Mouse (Mus musculus): ENCODE measurements around the gene Cdk14. TPM values are rescaled to one million over a fixed set of nuclear protein-coding genes. Genes with fewer than 3 reads are reported as not detected.

Gene Cdk14
- polyA plus RNA-seq, 1 experiment from 2014 or later = 19.7 TPM

- peak; percentile 98 for DNase-seq (ENCODE audit: low spot score)
- H3K9ac ChIP-seq (replicated peaks; ENCODE audit: low read depth) = peak within 1 kb of the TSS; percentile 83
- peak within 1 kb of the TSS; percentile 95 for H3K27ac ChIP-seq (ENCODE audit: low read length)
- no peaks in the 10 kb centered on the region for H3K9me3 ChIP-seq (ENCODE audit: low read length)
- H3K4me3 ChIP-seq (ENCODE audit: low read depth, low read length) = peak within 1 kb of the TSS; percentile 93
- TF ChIP-seq EP300 (IDR thresholded peaks at IDR 0.05) (no peak), CTCF (IDR thresholded peaks at IDR 0.05) (peak; percentile 64)
- no peaks in the 10 kb centered on the region for H3K36me3 ChIP-seq (ENCODE audit: insufficient read depth, low read length)
- WGBS = 0% methylated on average over 25 of the region's 33 CpGs
- no peaks in the 10 kb centered on the region for H3K27me3 ChIP-seq (replicated peaks; ENCODE audit: insufficient read depth, low read length)
- 0 out of 2 replicates have a peak, but pooled peaks cover 8% of the 10 kb centered on the region for H3K4me1 ChIP-seq (ENCODE audit: insufficient read depth, low read depth, low read length)
- H3K4me2 ChIP-seq (replicated peaks; ENCODE audit: low read depth, low read length) = peak within 1 kb of the TSS; percentile 94
- peak; percentile 96 for ATAC-seq
These were observed 662.2 kb downstream of the Cdk14 start, which contains the start of gene Fzd1 for GRCm38 (mm10) chr5:4757902-4758301. TSS of gene Fzd1 (minus strand) at chr5:4758035.

GRCm38 (mm10) chr5:4756871-4757711 lies 663.0 kb downstream of the Cdk14 start:
- Histone ChIP-seq H3K4me3 (ENCODE audit: low read depth, low read length) (peak overlapping the region; percentile 93), H3K4me2 (replicated peaks; ENCODE audit: low read depth, low read length) (peak overlapping the region; percentile 94), H3K27me3 (replicated peaks; ENCODE audit: insufficient read depth, low read length) (no peaks in the 10 kb centered on the region), H3K9ac (replicated peaks; ENCODE audit: low read depth) (peak overlapping the region; percentile 83), H3K36me3 (ENCODE audit: insufficient read depth, low read length) (no peaks in the 10 kb centered on the region), H3K27ac (ENCODE audit: low read length) (peak overlapping the region; percentile 95), H3K4me1 (ENCODE audit: insufficient read depth, low read depth, low read length) (0 out of 2 replicates have a peak, but pooled peaks cover 8% of the 10 kb centered on the region), H3K9me3 (ENCODE audit: low read length) (no peaks in the 10 kb centered on the region)
- TF ChIP-seq EP300 (IDR thresholded peaks at IDR 0.05) = no peak
- peak; percentile 5; the same call in 1 of the 2 replicates for TF ChIP-seq CTCF (IDR thresholded peaks at IDR 0.05)
- 2% methylated on average over 57 of the region's 80 CpGs for WGBS
- ATAC-seq (peak; percentile 68), DNase-seq (ENCODE audit: low spot score) (peak; percentile 74)

- Histone ChIP-seq H3K36me3 (ENCODE audit: insufficient read depth, low read length) (no peaks in the 10 kb centered on the region), H3K4me3 (ENCODE audit: low read depth, low read length) (peak overlapping the region; percentile 93), H3K4me2 (replicated peaks; ENCODE audit: low read depth, low read length) (peak overlapping the region; percentile 94), H3K9me3 (ENCODE audit: low read length) (no peaks in the 10 kb centered on the region), H3K27me3 (replicated peaks; ENCODE audit: insufficient read depth, low read length) (no peaks in the 10 kb centered on the region), H3K4me1 (ENCODE audit: insufficient read depth, low read depth, low read length) (0 out of 2 replicates have a peak, but pooled peaks cover 8% of the 10 kb centered on the region), H3K27ac (ENCODE audit: low read length) (0 out of 2 replicates have a peak overlapping the region, but pooled peaks have one; percentile 95), H3K9ac (replicated peaks; ENCODE audit: low read depth) (peak overlapping the region; percentile 83)
- peak; percentile 37 for TF ChIP-seq CTCF (IDR thresholded peaks at IDR 0.05)
- TF ChIP-seq EP300 (IDR thresholded peaks at IDR 0.05) = no peak
- ATAC-seq (no peak), DNase-seq (ENCODE audit: low spot score) (peak; percentile 36)
- 3% methylated on average over 43 of the region's 43 CpGs for WGBS
These were observed 664.0 kb downstream of the Cdk14 start for GRCm38 (mm10) chr5:4756001-4756681.

- Histone ChIP-seq H3K4me3 (ENCODE audit: low read depth, low read length) (peak overlapping the region; percentile 93), H3K9ac (replicated peaks; ENCODE audit: low read depth) (no peak overlapping the region), H3K36me3 (ENCODE audit: insufficient read depth, low read length) (no peaks in the 10 kb centered on the region), H3K4me2 (replicated peaks; ENCODE audit: low read depth, low read length) (peak overlapping the region; percentile 94), H3K4me1 (ENCODE audit: insufficient read depth, low read depth, low read length) (0 out of 2 replicates have a peak, but pooled peaks cover 8% of the 10 kb centered on the region), H3K27me3 (replicated peaks; ENCODE audit: insufficient read depth, low read length) (no peaks in the 10 kb centered on the region), H3K9me3 (ENCODE audit: low read length) (no peaks in the 10 kb centered on the region), H3K27ac (ENCODE audit: low read length) (no peak overlapping the region)
- DNase-seq (ENCODE audit: low spot score) = no peak
- WGBS = 35% methylated on average over 11 of the region's 11 CpGs
- TF ChIP-seq CTCF (IDR thresholded peaks at IDR 0.05) = no peak
- no peak for TF ChIP-seq EP300 (IDR thresholded peaks at IDR 0.05)
- no peak for ATAC-seq
These were observed 664.8 kb downstream of the Cdk14 start for GRCm38 (mm10) chr5:4755326-4755725.

- Histone ChIP-seq H3K27ac (ENCODE audit: low read length) (no peak overlapping the region), H3K4me3 (ENCODE audit: low read depth, low read length) (peak overlapping the region; percentile 93), H3K4me2 (replicated peaks; ENCODE audit: low read depth, low read length) (peak overlapping the region; percentile 94), H3K9me3 (ENCODE audit: low read length) (no peaks in the 10 kb centered on the region), H3K36me3 (ENCODE audit: insufficient read depth, low read length) (no peaks in the 10 kb centered on the region), H3K9ac (replicated peaks; ENCODE audit: low read depth) (no peak overlapping the region), H3K4me1 (ENCODE audit: insufficient read depth, low read depth, low read length) (0 out of 2 replicates have a peak, but pooled peaks cover 8% of the 10 kb centered on the region), H3K27me3 (replicated peaks; ENCODE audit: insufficient read depth, low read length) (no peaks in the 10 kb centered on the region)
- TF ChIP-seq CTCF (IDR thresholded peaks at IDR 0.05) = no peak
- no peak for TF ChIP-seq EP300 (IDR thresholded peaks at IDR 0.05)
- WGBS = 36% methylated on average over 9 of the region's 9 CpGs
- peak; percentile 22 for DNase-seq (ENCODE audit: low spot score)
- no peak for ATAC-seq
These were observed 665.3 kb downstream of the Cdk14 start for GRCm38 (mm10) chr5:4754701-4755281.

Small RNA genes lying within 50 kb of the gene (microRNA-seq; reads per million reads assigned to microRNA genes)
- not detected for gene Gm25037
- not detected for gene Gm44483

Other genes with a start within 250 kb of the Cdk14 start
- gene 1700015F17Rik, start 58.8 kb upstream of the Cdk14 start, polyA plus RNA-seq (2015; fragmentation: Nextera tagmentation; extraction: Ambion mirVana) = not detected in 2 replicates
- 12.8 and 15.1 TPM in 2 replicates for gene Cldn12, start 94.6 kb upstream of the Cdk14 start, polyA plus RNA-seq (2015; fragmentation: Nextera tagmentation; extraction: Ambion mirVana)
- 10.6 and 12.6 TPM in 2 replicates for gene Gtpbp10, start 139.2 kb upstream of the Cdk14 start, polyA plus RNA-seq (2015; fragmentation: Nextera tagmentation; extraction: Ambion mirVana)
- 0.16 and 0.36 TPM in 2 replicates for gene Gm8773, start 153.5 kb upstream of the Cdk14 start, polyA plus RNA-seq (2015; fragmentation: Nextera tagmentation; extraction: Ambion mirVana)
- 8.9 and 9.6 TPM in 2 replicates for gene Cfap69, start 243.9 kb upstream of the Cdk14 start, polyA plus RNA-seq (2015; fragmentation: Nextera tagmentation; extraction: Ambion mirVana)